Comparison of ENCODE assay signal across 21 mouse cellular contexts in genomic region chr5:20837082-20837481, GRCm38 (mm10).
"Had no signal": no experiment of that assay in that cellular context is flagged by ENCODE, and none has a peak within 500 bp of the region (broad histone marks: within the 10 kb centered on the region; RNA-seq: fewer than 3 reads in every experiment).

No protein-coding gene starts in this region.

- DNase-seq: heart, postnatal 10 days; heart, postnatal 14 days; heart, postnatal 36 days; heart, postnatal 4 days; kidney, adult 11 months; kidney, adult 18-20 months; kidney, adult 2 months; kidney, adult 8-10 months; kidney, adult 9 months; kidney, postnatal 10 days; kidney, postnatal 14 days; kidney, postnatal 25 days; kidney, postnatal 36 days; kidney, postnatal 4 days; layer of hippocampus, adult 9-11 months; layer of hippocampus, postnatal 36 days had no signal

- ATAC-seq: hindbrain, embryonic 16.5 days; hindbrain, postnatal 0 days; intestine, embryonic 15.5 days; intestine, embryonic 16.5 days; intestine, postnatal 0 days had no signal
